Mouse (Mus musculus): ENCODE data around the gene Oprd1.

The Oprd1 gene

DNA sequence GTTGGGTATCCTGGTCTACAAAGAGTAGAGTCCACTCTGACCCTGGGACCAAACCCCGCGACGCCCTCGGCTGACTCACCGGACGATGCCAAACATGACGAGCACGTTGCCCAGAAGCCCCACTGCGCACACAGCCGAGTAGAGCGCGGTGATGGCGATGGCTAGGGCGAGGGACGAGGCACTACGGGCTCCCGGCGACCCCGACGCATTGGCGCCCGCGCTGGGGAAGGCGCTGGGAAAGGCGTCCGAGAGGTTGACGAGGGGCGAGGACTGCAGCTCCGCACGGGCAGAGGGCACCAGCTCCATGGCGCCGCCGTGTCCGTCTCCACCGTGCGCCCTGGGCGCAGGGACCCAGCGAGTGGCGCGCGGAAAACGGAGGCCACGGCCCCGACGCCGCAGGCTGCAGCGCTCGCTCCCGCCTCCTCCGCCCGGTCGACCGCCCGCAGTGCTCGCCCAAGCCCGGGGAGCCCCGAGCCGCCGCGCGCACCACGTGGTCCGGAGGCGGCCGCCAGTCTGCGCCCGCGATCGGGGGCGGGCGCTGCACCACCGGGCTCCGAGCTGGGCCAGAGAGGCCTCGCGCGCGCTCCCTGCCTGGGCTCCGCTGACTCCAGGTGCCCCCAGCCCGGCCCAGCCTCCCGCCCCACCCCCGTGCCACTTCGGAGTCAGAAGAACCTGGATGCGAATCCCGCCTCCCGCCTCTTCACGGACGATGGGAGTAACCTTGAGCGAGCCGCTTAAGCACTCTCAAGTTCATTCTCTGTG, at the start of gene Oprd1:
TSS of gene Oprd1 (minus strand) at position 407 of the 762 bp plus-strand sequence.
- no peak for DNase-seq (ENCODE audit: low spot score in 2 of 2)

DNA sequence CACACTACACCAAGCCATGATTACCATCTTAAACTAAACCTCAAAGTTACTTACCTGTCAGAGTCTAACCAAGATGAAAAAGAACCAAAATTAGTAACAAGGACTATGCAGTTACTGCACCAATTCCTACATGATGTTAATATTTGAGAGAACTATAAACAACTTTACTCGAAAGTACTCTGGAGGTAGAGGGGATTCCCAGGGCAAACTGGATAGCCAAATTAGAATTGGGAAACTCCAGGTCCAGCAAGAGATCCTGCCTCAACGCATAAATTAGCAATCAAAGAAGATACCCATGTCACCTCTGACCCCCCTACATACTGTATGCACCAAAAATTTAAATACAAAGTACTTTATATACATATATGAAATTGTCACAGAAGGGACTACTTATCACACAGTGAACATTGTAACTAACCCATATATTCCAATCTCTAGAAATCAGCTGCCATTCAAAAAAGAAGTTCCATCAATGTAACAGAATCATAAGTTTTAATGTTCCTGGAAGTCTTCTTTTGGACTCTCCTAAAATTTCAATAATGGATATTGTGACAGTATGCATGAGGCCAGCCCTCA, 43.6 kb upstream of the Oprd1 start:
- no peak for DNase-seq (ENCODE audit: low spot score in 2 of 2)

DNA sequence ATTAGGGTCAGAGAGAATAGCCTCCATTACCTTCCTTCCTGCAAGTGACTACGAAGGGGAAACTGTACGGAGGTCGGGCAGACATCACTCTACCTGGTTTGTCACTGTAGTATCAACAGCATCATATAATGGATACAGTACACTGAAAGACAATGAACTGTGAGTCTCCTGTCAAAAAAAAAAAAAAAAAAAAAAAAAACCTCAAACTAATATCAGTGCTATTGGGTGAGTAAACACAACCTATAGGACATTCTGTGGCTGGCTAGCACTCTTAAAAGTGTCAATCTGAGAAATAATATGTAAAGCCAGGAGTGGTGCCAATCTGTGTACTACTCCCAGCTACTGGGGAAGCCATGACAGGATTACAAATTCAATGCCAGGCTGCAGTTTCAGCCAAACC, 38.9 kb upstream of the Oprd1 start:
- DNase-seq (ENCODE audit: low spot score in 2 of 2) = no peak

DNA sequence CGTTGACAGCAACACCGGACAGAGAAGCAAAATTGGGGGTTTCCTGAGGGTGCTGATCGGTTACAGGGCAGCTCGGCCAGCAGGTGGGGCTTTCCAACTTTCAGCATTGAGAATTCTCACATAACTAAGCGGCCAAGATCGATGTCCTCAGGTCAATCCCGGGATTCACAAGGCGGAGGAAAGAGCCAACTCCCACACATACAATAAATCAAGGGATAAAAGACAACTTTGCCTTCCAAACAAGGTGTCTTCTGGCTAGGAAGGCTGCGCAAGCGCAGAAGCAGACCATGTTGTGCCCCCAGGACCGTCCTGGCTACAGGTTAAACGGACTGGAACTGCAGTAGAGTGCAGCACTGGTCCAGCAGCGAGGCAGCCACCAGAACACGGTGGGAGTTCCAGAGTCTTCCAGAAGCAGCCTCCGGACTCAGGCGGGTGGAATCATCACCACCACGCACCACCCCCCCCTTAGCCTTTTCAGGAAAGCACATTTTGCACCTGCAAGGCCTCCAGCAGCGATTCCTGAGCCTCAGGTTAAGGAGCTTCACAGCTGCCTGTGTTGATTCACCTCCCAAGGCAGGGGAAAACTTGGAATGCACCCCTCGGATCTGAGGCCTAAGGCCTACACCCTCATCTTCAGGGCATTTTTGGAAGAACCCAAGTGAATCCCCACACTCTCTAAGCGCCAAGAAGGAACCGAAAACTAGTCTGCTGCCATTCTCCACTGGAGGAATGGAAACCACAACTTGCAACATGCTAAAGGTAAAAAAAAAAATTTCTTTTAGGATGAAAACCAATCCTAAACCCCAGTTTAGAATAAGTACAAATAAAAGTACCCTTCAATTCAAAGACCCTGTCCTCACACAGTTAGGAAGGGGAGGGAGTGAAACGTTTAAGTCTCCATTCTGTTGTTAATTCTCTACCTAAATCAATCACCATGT, 37.7 kb upstream of the Oprd1 start:
- DNase-seq (ENCODE audit: low spot score in 2 of 2) = peak in 1 of 2 experiments; percentile 22

DNA sequence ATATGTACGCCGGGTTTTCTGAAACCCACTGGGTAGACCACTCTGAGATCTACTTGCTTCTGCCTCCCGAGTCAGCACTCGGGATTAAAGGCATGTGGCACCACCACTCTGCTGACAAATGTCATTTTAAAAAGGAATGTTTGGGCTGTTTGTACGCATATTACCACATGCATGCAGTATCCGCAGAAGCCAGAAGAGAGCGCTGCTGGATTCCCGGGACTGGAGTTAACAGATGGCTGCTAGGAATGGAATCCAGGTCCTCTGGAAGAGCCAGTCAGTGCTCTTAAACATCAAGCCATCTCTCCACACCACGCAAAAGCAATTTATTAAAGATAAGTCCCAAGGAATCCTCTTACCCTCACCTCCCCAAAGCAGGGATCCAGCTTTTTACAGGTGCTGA, 36.4 kb upstream of the Oprd1 start:
- no peak for DNase-seq (ENCODE audit: low spot score in 2 of 2)

DNA sequence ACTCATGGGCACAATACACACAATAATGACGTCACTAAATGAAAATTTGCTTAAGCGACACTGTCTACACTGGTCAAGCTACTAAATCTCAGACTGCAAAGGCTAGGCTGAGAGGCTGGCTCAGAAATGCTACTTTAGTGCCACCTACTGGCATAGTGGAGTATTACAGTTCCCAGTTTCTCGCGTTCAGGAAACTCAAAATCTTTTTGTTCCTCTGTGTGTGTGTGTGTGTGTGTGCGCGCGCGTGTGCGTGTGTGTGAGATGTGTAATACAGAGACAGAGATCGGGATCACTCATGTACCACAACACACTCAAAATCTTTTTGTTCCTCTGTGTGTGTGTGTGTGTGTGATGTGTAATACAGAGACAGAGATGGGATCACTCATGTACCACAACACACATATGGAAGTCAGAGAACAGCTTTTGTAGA, 34.4 kb upstream of the Oprd1 start:
- peak; percentile 51 to 65 for DNase-seq (ENCODE audit: low spot score in 2 of 2)

DNA sequence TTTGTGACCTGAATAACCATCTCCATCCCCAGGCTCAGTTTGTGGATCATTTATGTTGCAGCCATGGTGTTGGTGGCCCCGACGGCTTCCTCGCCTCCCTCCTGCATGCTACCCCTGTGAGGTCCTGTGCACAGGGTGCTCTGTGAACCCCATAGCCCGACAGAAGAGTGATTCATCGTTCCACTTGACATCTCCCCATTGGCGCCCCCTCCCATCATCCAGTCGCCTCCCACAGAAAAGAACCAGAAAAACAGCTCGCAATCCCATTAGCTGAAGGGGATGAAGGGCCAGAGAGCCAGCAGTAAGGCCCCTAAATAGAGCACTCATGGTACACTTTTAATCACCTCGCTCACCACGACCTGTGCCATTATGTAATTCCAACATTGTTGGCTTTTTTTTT, 32.2 kb upstream of the Oprd1 start:
- no peak for DNase-seq (ENCODE audit: low spot score in 2 of 2)

DNA sequence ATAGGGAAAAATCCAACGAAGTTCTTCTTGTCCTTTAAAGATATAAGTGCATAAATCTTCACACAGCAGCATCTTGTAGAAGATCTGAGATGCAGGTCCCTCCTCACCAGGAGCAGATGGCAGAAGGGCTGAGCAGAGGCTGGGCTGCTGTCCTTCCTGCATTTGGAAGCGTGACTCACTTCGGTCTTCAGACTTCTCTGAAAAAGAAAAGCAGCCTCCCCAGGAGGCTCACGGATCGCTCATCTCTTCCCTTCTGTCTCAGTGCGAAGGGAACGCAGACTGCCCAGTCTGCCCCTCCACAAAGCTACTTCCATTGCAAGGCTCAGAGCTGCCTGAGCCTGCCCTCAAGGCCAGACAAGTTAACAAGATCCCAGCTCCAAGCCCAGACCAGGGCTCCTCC, 26.6 kb upstream of the Oprd1 start:
- DNase-seq (ENCODE audit: low spot score in 2 of 2) = no peak

DNA sequence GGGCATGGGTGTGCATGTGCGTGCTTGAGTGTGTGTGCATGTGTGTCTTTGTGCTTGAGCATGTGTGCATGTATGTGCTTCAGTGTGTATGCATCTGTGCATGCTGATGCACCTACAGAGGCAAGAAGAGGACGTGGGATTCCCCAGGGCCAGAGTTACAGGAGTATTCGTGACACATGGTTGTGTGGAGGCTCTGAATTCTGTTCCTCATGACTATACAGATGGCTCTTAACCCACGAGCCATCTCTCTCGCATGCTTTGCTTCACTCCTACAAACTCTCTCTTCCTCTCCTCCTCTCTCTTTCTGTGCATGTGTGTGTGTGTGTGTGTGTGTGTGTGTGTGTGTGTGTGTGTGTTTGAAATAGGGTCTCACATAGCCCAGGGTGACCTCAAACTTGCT, 25.5 kb upstream of the Oprd1 start:
- no peak for DNase-seq (ENCODE audit: low spot score in 2 of 2)

DNA sequence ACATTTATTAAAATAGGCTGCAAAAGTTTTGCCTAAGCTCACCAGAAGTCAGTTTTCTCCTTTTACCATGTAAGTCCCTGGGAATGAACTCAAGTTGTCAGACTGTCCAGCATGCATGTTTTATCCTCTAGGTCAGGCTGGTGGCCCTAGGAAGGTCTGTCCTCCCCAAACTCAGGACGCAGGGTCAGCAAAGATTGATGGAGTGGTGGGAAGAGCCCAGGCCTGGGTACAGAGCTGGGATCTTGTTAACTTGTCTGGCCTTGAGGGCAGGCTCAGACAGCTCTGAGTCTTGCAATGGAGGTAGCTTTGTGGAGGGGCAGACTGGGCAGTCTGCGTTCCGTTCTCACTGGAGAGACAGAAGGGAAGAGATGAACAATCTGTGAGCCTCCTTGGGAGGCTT, 25.0 kb upstream of the Oprd1 start:
- no peak for DNase-seq (ENCODE audit: low spot score in 2 of 2)

DNA sequence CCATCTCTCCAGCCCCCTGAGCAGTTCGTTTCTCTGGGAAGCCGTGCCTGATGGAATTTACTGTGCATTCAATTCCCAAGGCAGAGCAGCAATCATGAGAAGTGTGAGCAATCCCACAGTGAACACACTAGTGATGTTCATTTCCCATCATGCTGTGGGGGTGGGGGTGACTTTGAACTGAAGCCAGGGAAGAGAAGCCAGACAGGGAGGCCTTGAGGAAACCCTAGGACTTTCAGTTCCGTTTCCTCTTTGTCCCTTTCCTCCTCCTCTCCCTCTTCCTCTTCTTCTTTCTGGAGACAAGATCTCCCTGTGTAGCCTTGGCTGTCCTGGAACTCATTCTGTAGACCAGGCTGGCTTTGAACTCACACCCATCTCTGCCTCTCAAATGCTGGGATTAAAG, 23.1 kb upstream of the Oprd1 start:
- no peak for DNase-seq (ENCODE audit: low spot score in 2 of 2)

DNA sequence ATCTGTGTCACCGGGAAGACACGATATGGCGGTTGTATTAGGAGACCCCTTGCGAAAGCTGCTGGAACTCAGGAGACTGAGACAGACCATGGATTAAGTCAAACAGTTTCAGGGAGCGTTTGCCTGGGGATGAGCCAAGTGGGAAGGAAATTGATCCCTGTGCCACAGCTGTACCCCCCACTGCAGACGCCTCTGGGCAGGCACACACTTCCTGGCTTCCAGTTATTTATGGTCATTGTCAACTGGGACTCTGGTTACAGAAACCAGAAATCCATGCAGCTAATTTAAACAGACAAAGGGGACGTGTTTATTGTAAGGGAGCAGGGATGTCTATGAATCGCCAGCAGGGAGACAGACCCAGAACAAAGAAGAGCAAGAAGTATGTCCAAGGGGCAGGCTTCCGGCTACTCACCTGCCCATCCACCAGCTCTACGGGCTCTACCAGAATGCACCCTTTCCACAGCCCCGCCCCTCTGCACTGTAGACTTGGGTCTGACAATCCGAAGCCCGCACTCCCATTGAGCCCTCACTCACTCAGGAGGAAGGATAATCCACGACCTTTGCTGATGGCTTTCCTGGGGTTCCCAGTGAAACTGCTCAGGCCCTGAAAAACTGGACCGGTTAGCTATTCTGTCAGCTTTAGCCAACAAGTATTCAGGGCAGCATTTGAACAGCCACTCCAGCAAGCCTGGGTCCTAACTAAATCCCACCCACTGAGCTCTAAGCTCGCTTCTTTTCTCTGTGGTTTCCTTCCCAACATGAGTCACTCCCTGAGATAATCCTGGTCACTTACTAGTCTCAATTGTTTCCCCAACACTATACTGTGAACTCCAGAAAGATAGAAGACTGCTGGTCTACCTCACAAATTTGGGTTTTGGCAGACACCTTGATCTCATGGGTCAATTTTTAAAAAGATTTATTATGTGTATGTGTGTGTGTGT, 22.3 kb upstream of the Oprd1 start:
- DNase-seq (ENCODE audit: low spot score in 2 of 2) = no peak

DNA sequence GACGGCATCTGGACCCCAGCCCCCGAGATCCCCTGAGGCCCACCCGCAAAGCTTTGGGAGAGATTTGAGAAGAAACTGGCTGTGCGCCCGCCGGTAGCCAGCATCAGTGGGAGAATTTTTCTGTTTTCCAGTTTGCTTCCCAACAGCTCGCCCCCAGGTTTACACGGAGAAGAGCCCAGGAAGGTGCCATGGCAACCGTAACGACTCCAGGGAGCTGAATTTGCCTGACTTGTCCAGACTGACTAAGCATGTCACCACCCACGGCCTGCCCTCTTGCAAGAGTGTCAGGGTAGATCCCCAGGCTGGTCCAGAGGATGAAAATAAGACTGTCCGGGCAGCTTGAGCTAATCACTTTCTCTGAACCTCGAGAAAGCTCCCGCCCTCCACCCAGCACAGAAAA, 21.4 kb upstream of the Oprd1 start:
- DNase-seq (ENCODE audit: low spot score in 2 of 2) = no peak

DNA sequence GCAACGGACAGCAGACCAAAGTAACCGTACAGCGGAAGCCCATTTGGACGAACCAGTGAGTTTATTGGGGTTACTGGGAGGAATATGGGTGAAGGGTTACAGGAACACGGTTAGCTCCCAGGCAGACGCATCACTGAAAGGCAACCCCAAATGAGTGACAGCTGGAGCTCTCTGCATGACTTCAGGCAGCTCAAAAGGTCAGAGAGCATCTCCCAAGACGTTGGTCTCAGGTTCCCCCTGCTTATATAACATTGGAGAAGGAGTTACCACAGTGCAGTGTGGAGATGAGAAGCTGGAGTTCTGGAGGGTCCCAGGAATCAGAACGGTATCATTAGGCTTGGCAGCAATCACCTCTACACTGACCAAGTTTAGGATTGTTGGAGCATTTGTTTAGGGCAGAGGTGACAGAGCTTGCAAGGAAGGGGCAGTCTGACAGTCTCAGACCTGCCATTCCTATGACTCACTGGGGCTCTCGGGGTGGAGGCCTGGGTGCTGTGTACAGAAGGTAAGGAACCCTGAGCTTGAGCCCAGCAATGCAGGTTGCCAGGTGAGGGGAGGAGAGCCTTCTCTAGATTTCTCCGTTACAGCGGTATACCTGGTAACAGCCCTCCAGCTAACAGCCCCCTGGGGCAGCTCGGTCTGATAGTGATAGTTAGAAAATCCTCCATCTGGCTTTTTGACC, 12.8 kb upstream of the Oprd1 start:
- no peak for DNase-seq (ENCODE audit: low spot score in 2 of 2)

DNA sequence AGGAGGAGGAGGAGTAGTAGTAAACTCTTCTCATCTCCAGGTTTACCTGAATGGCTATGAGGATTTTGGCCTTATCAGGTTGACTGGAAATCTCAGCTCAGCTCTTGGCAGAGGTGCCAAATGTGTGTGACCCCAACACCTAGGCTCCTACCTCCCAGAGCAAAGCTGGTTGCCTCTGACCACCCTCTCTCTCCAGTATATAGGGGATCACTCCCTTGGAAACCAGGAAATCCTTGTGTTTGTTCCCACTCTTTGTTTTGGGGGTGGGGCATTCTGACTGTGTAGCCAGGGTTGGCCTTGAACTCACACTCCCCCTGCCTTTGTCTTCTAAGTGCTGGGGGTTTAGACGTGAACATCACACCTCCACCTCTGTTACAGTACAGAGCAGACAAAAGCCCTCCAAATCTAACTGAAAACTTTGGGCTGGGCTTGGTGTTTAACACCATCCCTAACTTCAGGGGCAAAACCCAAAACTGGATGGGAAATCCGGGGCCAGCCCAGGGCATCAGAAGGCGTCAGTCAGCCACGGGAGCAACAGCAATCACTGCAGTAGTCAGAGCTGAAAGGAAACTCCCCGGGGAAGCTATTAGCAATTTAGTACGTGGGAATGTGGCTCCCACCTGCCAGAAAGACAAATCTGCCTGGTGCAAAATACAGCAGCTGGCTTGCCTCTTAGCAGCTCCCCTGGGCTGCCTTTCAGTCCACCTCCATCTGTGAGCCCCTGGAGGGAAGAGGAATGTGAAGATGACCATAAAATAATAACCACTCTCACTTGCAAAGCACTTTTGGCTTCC, 10.8 kb upstream of the Oprd1 start:
- no peak for DNase-seq (ENCODE audit: low spot score in 2 of 2)

DNA sequence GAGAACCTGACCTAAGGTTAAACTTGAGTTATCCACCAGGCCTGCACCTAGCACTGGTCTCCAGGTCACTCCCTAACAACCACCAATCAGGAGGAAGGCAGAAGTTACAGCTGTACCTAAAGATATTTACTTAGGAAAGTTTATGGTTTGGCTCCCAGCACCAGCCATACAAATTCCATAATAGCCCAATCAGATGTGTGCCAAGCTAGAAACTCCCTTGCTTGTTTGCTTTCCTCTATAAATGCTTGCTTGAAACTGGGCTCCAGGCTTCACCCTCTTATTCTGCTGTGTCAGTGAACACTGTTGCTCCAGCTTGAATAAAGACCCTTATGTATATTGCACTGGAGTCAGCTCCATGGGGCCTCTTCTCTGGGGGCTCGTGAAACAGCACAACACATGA, 7.4 kb upstream of the Oprd1 start:
- DNase-seq (ENCODE audit: low spot score in 2 of 2) = no peak

DNA sequence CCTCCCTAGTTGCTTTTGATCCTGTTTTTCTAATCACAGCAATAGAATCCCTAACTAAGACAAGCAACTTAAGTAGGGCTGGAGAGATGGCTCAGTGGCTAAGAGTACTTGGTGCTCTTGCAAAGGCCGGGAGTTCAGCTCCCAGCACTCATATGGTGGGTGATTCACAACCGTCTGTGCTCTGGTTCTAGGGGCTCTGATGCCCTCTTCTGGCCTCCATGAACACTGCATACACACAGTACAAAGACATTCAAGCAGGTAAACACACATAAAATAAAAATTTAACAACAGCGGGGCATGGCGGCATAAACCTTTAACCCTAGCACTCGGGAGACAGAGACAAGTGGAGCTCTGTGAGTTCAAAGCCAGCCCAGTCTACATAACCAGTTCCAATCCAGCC, 1.9 kb upstream of the Oprd1 start:
- no peak for DNase-seq (ENCODE audit: low spot score in 2 of 2)

DNA sequence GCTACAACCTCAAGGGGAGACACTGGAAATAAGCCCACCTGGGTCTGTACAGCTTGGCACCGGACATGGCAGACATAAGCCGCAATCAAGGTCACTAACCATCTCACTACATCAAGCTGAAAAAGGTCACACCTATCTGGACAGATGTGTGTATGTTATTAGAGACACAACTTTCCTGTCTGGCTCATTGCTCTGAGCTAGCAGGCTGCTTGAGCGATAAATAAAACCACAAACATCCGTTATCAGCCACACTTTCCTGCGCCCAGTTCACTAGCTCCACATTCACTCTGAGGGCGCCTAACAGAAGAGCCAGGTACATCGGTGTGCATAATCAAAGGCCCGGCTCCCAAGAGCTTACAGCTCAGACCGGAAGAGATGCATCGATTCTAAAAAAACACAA, 806 bp upstream of the Oprd1 start:
- no peak for DNase-seq (ENCODE audit: low spot score in 2 of 2)

DNA sequence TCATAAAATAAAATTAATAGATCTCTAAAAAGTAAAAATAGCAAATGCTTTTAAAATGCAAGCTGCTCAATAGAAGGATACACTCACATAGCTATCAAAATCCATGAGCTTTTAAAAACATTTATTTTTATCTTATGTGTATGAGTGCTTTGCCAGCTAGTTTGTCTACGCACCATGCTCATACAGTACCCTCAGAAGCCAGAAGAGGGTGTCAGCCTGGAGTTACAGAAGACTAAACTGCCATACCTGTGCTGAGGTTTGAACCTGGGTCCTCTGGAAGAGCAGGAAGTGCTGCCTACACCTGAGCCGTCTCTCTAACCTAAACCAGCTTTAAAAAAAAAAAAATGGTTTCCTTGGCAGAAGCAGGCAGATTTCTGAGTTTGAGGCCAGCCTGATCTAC, 5.6 kb downstream of the Oprd1 start:
- no peak for DNase-seq (ENCODE audit: low spot score in 2 of 2)

DNA sequence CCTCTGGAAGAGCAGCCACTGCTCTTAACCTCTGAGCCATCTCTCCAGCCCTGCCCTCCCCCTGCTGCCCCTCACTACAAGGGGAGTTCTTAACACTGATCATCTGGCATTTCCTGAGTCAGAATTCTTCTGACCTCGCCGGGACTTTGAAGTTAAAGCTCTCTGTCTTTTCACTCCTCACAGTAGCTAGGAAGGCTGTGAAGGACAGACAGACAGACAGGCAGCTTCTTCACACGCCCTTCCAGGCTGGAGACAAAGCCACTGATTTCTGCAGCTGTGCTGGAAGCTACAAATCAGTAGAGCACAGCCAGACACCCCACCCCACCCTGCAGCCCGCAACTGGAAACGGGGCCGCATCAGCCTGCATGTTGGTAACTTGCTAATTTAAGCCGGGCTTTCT, 7.3 kb downstream of the Oprd1 start:
- no peak for DNase-seq (ENCODE audit: low spot score in 2 of 2)

Data from natural killer cell, adult 2 months (primary cell).